Mouse (Mus musculus) MEL (cell line): ENCODE data around the gene Lrrc29. TPM values are rescaled to one million over a fixed set of nuclear protein-coding genes. Genes with fewer than 3 reads are reported as not detected.

Experiments used
- DNase-seq: peaks from one replicate; pipeline ENCODE4 v3.0.0; 2011; ENCODE audit warnings: low read depth, low spot score
- H3K27ac ChIP-seq: 2 replicates; pipeline ENCODE4 v1.5.1; 2012; ENCODE audit warnings: low read depth, mild to moderate bottlenecking, control low read depth, low read length, moderate library complexity; ENCODE audit not compliant: control insufficient read depth
- H3K27me3 ChIP-seq, 2 experiments: fragments of 150-350 bp in 1 of 2; sonication (generic) in 1 of 2; 2 replicates each; pipeline ENCODE4 v1.6.1; 2012; ENCODE audit warnings: low read length in 2 of 2, mild to moderate bottlenecking in 2 of 2, improper control_type of control experiment in 1 of 2, moderate library complexity in 1 of 2; ENCODE audit not compliant: insufficient read depth in 2 of 2, control insufficient read depth in 1 of 2
- H3K36me3 ChIP-seq, 2 experiments: 2 replicates each; pipeline ENCODE4 v1.6.1; 2012 to 2014; ENCODE audit warnings: low read length in 2 of 2, improper control_type of control experiment in 1 of 2, inconsistent platforms in 1 of 2, mild to moderate bottlenecking in 1 of 2; ENCODE audit not compliant: insufficient read depth in 2 of 2, control insufficient read depth in 1 of 2
- H3K4me1 ChIP-seq, 2 experiments: fragments of 150-350 bp in 1 of 2; sonication (generic) in 1 of 2; 2 replicates each; pipeline ENCODE4 v1.6.1; 2012; ENCODE audit warnings: low read length in 2 of 2, improper control_type of control experiment in 1 of 2, mild to moderate bottlenecking in 1 of 2; ENCODE audit not compliant: insufficient read depth in 2 of 2, control insufficient read depth in 1 of 2
- H3K4me3 ChIP-seq, 2 experiments: fragments of 150-350 bp in 1 of 2; sonication (generic) in 1 of 2; 2 replicates each; pipeline ENCODE4 v1.5.1; 2012; ENCODE audit warnings: low read depth in 2 of 2, low read length in 2 of 2, mild to moderate bottlenecking in 2 of 2, moderate library complexity in 2 of 2, control low read depth in 1 of 2, improper control_type of control experiment in 1 of 2; ENCODE audit not compliant: control insufficient read depth in 1 of 2, insufficient read depth in 1 of 2
- H3K79me2 ChIP-seq: 2 replicates; pipeline ENCODE4 v1.6.1; 2012; ENCODE audit warnings: mild to moderate bottlenecking, low read length, moderate library complexity; ENCODE audit not compliant: control insufficient read depth, poor library complexity, insufficient read depth
- H3K9ac ChIP-seq: 2 replicates; pipeline ENCODE4 v1.6.1; 2012; ENCODE audit warnings: low read depth, mild to moderate bottlenecking, control low read depth, low read length, moderate library complexity; ENCODE audit not compliant: control insufficient read depth, poor library complexity, severe bottlenecking
- H3K9me3 ChIP-seq: fragments of 150-350 bp; sonication (generic); replicated peaks from 2 replicates; pipeline ENCODE4 v1.6.1; 2012; ENCODE audit warnings: mild to moderate bottlenecking, low read length, improper control_type of control experiment, moderate library complexity; ENCODE audit not compliant: insufficient read depth
- BHLHE40 ChIP-seq: IDR thresholded peaks from 2 replicates; pipeline ENCODE4 v1.6.1; 2012; ENCODE audit warnings: low read depth, mild to moderate bottlenecking, inconsistent platforms, low read length, improper control_type of control experiment, borderline replicate concordance
- CHD1 ChIP-seq: IDR thresholded peaks from 2 replicates; pipeline ENCODE4 v1.6.1; 2012; ENCODE audit warnings: low read depth, mild to moderate bottlenecking, inconsistent platforms, low read length, improper control_type of control experiment
- ELF1 ChIP-seq: IDR thresholded peaks from 2 replicates; pipeline ENCODE4 v1.6.1; 2014; ENCODE audit warnings: low read depth, mild to moderate bottlenecking, inconsistent platforms, low read length, improper control_type of control experiment, moderate library complexity
- EP300 ChIP-seq, 2 experiments: IDR thresholded peaks; 2 replicates each; pipeline ENCODE4 v1.6.1; 2011; ENCODE audit warnings: improper control_type of control experiment in 2 of 2, low read length in 2 of 2, low read depth in 1 of 2, mild to moderate bottlenecking in 1 of 2
- ETS1 ChIP-seq: IDR thresholded peaks from 2 replicates; pipeline ENCODE4 v1.6.1; 2012; ENCODE audit warnings: low read depth, mild to moderate bottlenecking, inconsistent platforms, low read length, improper control_type of control experiment, moderate library complexity
- GABPA ChIP-seq: IDR thresholded peaks from 2 replicates; pipeline ENCODE4 v1.6.1; 2012; ENCODE audit warnings: low read depth, mild to moderate bottlenecking, inconsistent platforms, low read length, improper control_type of control experiment, moderate library complexity
- HCFC1 ChIP-seq: IDR thresholded peaks from 2 replicates; pipeline ENCODE4 v1.6.1; 2012; ENCODE audit warnings: low read depth, mild to moderate bottlenecking, inconsistent platforms, low read length, improper control_type of control experiment, moderate library complexity
- JUND ChIP-seq: IDR thresholded peaks from 2 replicates; pipeline ENCODE4 v1.6.1; 2011; ENCODE audit warnings: low read depth, mild to moderate bottlenecking, improper control_type of control experiment, low read length
- KAT2A ChIP-seq: conservative IDR thresholded peaks from 2 replicates; pipeline ENCODE4 v1.6.1; 2012; ENCODE audit warnings: low read depth, low read length, improper control_type of control experiment, inconsistent platforms
- MAFK ChIP-seq: IDR thresholded peaks from 2 replicates; pipeline ENCODE4 v1.6.1; 2011; ENCODE audit warnings: low read depth, mild to moderate bottlenecking, low read length, improper control_type of control experiment, borderline replicate concordance
- MAX ChIP-seq: IDR thresholded peaks from 2 replicates; pipeline ENCODE4 v1.6.1; 2011; ENCODE audit warnings: low read length, improper control_type of control experiment
- MAZ ChIP-seq: IDR thresholded peaks from 2 replicates; pipeline ENCODE4 v1.6.1; 2012; ENCODE audit warnings: low read depth, mild to moderate bottlenecking, inconsistent platforms, low read length, improper control_type of control experiment
- MYB ChIP-seq: IDR thresholded peaks from 2 replicates; pipeline ENCODE4 v1.6.1; 2011; ENCODE audit warnings: mild to moderate bottlenecking, low read depth, low read length, improper control_type of control experiment
- MYC ChIP-seq: IDR thresholded peaks from 2 replicates; pipeline ENCODE4 v1.6.1; 2011; ENCODE audit warnings: low read depth, mild to moderate bottlenecking, low read length, improper control_type of control experiment, moderate library complexity
- NELFE ChIP-seq: IDR thresholded peaks from 2 replicates; pipeline ENCODE4 v1.6.1; 2011; ENCODE audit warnings: low read depth, low read length, improper control_type of control experiment
- NRF1 ChIP-seq: IDR thresholded peaks from 2 replicates; pipeline ENCODE4 v1.6.1; 2014; ENCODE audit warnings: low read depth, mild to moderate bottlenecking, inconsistent platforms, low read length, improper control_type of control experiment, moderate library complexity; ENCODE audit not compliant: poor library complexity, insufficient read depth, severe bottlenecking
- POLR2AphosphoS2 ChIP-seq: IDR thresholded peaks from 2 replicates; pipeline ENCODE4 v1.6.1; 2011; ENCODE audit warnings: low read length, improper control_type of control experiment
- POLR2AphosphoS5 ChIP-seq: IDR thresholded peaks from 2 replicates; pipeline ENCODE4 v1.6.1; 2012; ENCODE audit warnings: low read depth, borderline replicate concordance, mild to moderate bottlenecking, inconsistent platforms, low read length, moderate library complexity, mixed read lengths
- RCOR1 ChIP-seq: IDR thresholded peaks from 2 replicates; pipeline ENCODE4 v1.6.1; 2012; ENCODE audit warnings: low read depth, mild to moderate bottlenecking, inconsistent platforms, low read length, improper control_type of control experiment
- SIN3A ChIP-seq: IDR thresholded peaks from 2 replicates; pipeline ENCODE4 v1.6.1; 2012; ENCODE audit warnings: low read length, improper control_type of control experiment, inconsistent platforms
- SMC3 ChIP-seq: IDR thresholded peaks from 2 replicates; pipeline ENCODE4 v1.6.1; 2011; ENCODE audit warnings: low read depth, low read length, improper control_type of control experiment
- TBP ChIP-seq: IDR thresholded peaks from 2 replicates; pipeline ENCODE4 v1.8.0; 2011; ENCODE audit warnings: low read depth, low read length, improper control_type of control experiment
- TCF12 ChIP-seq: IDR thresholded peaks from 2 replicates; pipeline ENCODE4 v1.6.1; 2014; ENCODE audit warnings: low read depth, mild to moderate bottlenecking, inconsistent platforms, low read length, improper control_type of control experiment, moderate library complexity
- UBTF ChIP-seq: IDR thresholded peaks from 2 replicates; pipeline ENCODE4 v1.6.1; 2012; ENCODE audit warnings: low read depth, mild to moderate bottlenecking, inconsistent platforms, low read length, improper control_type of control experiment, moderate library complexity, borderline replicate concordance; ENCODE audit not compliant: insufficient read depth
- USF1 ChIP-seq: IDR thresholded peaks from 2 replicates; pipeline ENCODE4 v1.6.1; 2014; ENCODE audit warnings: low read depth, mild to moderate bottlenecking, inconsistent platforms, low read length, improper control_type of control experiment, moderate library complexity
- USF2 ChIP-seq, 2 experiments: IDR thresholded peaks; 2 replicates each; pipeline ENCODE4 v1.6.1; 2011 to 2012; ENCODE audit warnings: improper control_type of control experiment in 2 of 2, low read length in 2 of 2, borderline replicate concordance in 1 of 2, inconsistent platforms in 1 of 2, low read depth in 1 of 2, mild to moderate bottlenecking in 1 of 2; ENCODE audit not compliant: insufficient read depth in 1 of 2
- ZC3H11A ChIP-seq: IDR thresholded peaks from 2 replicates; pipeline ENCODE4 v1.6.1; 2012; ENCODE audit warnings: low read depth, mild to moderate bottlenecking, inconsistent platforms, low read length, improper control_type of control experiment
- ZKSCAN1 ChIP-seq: IDR thresholded peaks from 2 replicates; pipeline ENCODE4 v1.6.1; 2012; ENCODE audit warnings: low read depth, mild to moderate bottlenecking, inconsistent platforms, low read length, improper control_type of control experiment, moderate library complexity
- ZMIZ1 ChIP-seq: IDR thresholded peaks from 2 replicates; pipeline ENCODE4 v1.6.1; 2012; ENCODE audit warnings: low read depth, mild to moderate bottlenecking, inconsistent platforms, low read length, improper control_type of control experiment, moderate library complexity
- ZNF384 ChIP-seq: IDR thresholded peaks from 2 replicates; pipeline ENCODE4 v1.6.1; 2012; ENCODE audit warnings: low read depth, mild to moderate bottlenecking, inconsistent platforms, low read length, improper control_type of control experiment
- polyA plus RNA-seq, 2 experiments: library from polyadenylated mRNA; stranded (reverse) in 1 of 2; unstranded in 1 of 2; fragments of >175 nt in 1 of 2; fragments of >200 nt in 1 of 2; gene quantifications; 2 replicates each; pipeline versions ENCODE4 v1.2.1 to v1.2.4; 2012; ENCODE audit warnings: low replicate concordance in 2 of 2, low read depth in 1 of 2; ENCODE audit not compliant: insufficient read length in 2 of 2, insufficient read depth in 1 of 2, missing spikeins in 1 of 2
- total RNA-seq: library from RNA; depleted of rRNA; stranded (reverse); fragments of 300-350 nt; gene quantifications from 2 replicates; pipeline ENCODE4 v1.2.3, GENCODE M21; 2012

Lrrc29 gene
- total and polyA plus RNA-seq, 3 experiments: 2.6 to 6.1 TPM; not detected in 1

- H3K9ac ChIP-seq: no peak overlapping the region
- H3K4me3 ChIP-seq: no peak overlapping the region
- H3K79me2 ChIP-seq: no peaks in the 10 kb centered on the region
- peaks cover 0 to 27% of the 10 kb centered on the region in 2 experiments; a peak in 2 of 4 replicates for H3K36me3 ChIP-seq
- H3K4me1 ChIP-seq: peaks cover 12 to 38% of the 10 kb centered on the region in 2 experiments
- H3K27me3 ChIP-seq: no peaks in the 10 kb centered on the region
- TF ChIP-seq RCOR1: no peak
- no peak for TF ChIP-seq SMC3
- TF ChIP-seq SIN3A: no peak
- no peak for TF ChIP-seq USF2 (IDR thresholded peaks at IDR 0.05; ENCODE audit: borderline replicate concordance in 1 of 2, insufficient read depth in 1 of 2, low read depth in 1 of 2, low read length in 2 of 2)
- TF ChIP-seq ZMIZ1: no peak
- no peak for TF ChIP-seq BHLHE40
- TF ChIP-seq TBP: no peak
- TF ChIP-seq CHD1: no peak
- no peak for TF ChIP-seq NELFE
- no peak for TF ChIP-seq ZC3H11A
- no peak for TF ChIP-seq NRF1
- TF ChIP-seq MYB: no peak
- no peak for TF ChIP-seq ETS1
- no peak for TF ChIP-seq MAZ
- TF ChIP-seq EP300 (IDR thresholded peaks at IDR 0.05; ENCODE audit: low read depth in 1 of 2, low read length in 2 of 2): no peak
- no peak for TF ChIP-seq POLR2AphosphoS2
- TF ChIP-seq MYC: no peak
- no peak for TF ChIP-seq MAX
- TF ChIP-seq TCF12: no peak
- TF ChIP-seq UBTF: no peak
- H3K27ac ChIP-seq: no peak overlapping the region
- no peak for DNase-seq
- no peaks in the 10 kb centered on the region for H3K9me3 ChIP-seq
Measured at GRCm38 (mm10) chr8:105280567-105280966, 45.5 kb downstream of the Lrrc29 start.

DNA sequence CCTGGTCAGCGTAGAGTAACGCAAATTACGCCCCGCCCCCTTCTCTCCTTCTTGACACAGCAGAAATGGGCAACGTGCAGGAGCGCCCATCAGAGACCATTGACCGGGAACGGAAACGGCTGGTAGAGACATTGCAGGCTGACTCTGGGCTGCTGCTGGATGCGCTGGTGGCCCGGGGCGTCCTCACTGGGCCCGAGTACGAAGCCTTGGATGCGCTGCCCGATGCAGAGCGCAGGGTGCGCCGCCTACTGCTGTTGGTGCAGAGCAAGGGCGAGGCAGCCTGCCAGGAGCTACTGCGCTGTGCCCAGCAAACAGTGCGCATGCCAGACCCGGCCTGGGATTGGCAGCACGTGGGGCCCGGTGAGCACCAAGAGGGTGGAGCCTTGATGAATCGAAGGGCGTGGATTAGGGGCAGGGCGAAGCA, 47.2 kb downstream of the Lrrc29 start:
- Histone ChIP-seq H3K9me3 (no peaks in the 10 kb centered on the region), H3K4me1 (peaks cover 12 to 38% of the 10 kb centered on the region in 2 experiments), H3K9ac (peak overlapping the region; percentile 44), H3K36me3 (peaks cover 0 to 27% of the 10 kb centered on the region in 2 experiments; a peak in 2 of 4 replicates), H3K4me3 (peak overlapping the region; percentile 40 to 49), H3K79me2 (no peaks in the 10 kb centered on the region), H3K27me3 (no peaks in the 10 kb centered on the region), H3K27ac (0 out of 2 replicates have a peak overlapping the region, but pooled peaks have one; percentile 13)
- peak; percentile 91 for DNase-seq
- TF ChIP-seq ELF1: no peak
- no peak for TF ChIP-seq TCF12
- no peak for TF ChIP-seq ZC3H11A
- peak; percentile 89 for TF ChIP-seq USF1
- TF ChIP-seq ZKSCAN1: no peak
- no peak for TF ChIP-seq UBTF
- TF ChIP-seq MAZ: no peak
- TF ChIP-seq ZNF384: no peak
- TF ChIP-seq MAX: peak; percentile 93
- TF ChIP-seq KAT2A: no peak
- TF ChIP-seq GABPA: no peak
- TF ChIP-seq CHD1: no peak
- no peak for TF ChIP-seq POLR2AphosphoS5
- no peak for TF ChIP-seq MAFK
- no peak for TF ChIP-seq TBP
- no peak for TF ChIP-seq RCOR1
- peak; percentile 75; the same call in 1 of the 2 replicates for TF ChIP-seq BHLHE40
- peak; percentile 39; the same call in 1 of the 2 replicates for TF ChIP-seq HCFC1
- no peak for TF ChIP-seq JUND
